Mouse (Mus musculus) retina, embryonic 14.5 days (tissue): ENCODE measurements around the gene B4galt1.

Source experiments
- DNase-seq: peaks from one replicate; pipeline ENCODE4 v3.0.0-alpha.2; 2015; ENCODE audit warnings: low spot score

Gene B4galt1

GRCm38 (mm10) chr4:40853565-40854386 lies at the start of gene B4galt1:
Gene B4galt1 (minus strand): TSS chr4:40854005.
- peak; percentile 99 for DNase-seq

- DNase-seq: no peak
Observed at GRCm38 (mm10) chr4:40900612-40901011, 46.8 kb upstream of the B4galt1 start.

- no peak for DNase-seq
Observed at GRCm38 (mm10) chr4:40900071-40900470, 46.3 kb upstream of the B4galt1 start.

- DNase-seq: no peak
Observed at GRCm38 (mm10) chr4:40899264-40899663, 45.5 kb upstream of the B4galt1 start.

- no peak for DNase-seq
Observed at GRCm38 (mm10) chr4:40898476-40899044, 44.8 kb upstream of the B4galt1 start.

- no peak for DNase-seq
Observed at GRCm38 (mm10) chr4:40895646-40896045, 41.8 kb upstream of the B4galt1 start.

GRCm38 (mm10) chr4:40895118-40895517 lies 41.3 kb upstream of the B4galt1 start:
- no peak for DNase-seq

- DNase-seq: no peak
Observed at GRCm38 (mm10) chr4:40891206-40891605, 37.4 kb upstream of the B4galt1 start.

- no peak for DNase-seq
Observed at GRCm38 (mm10) chr4:40889983-40890382, 36.2 kb upstream of the B4galt1 start.

- no peak for DNase-seq
Observed at GRCm38 (mm10) chr4:40889252-40889651, 35.4 kb upstream of the B4galt1 start.

GRCm38 (mm10) chr4:40888839-40889238 lies 35.0 kb upstream of the B4galt1 start:
- DNase-seq: no peak

- no peak for DNase-seq
Observed at GRCm38 (mm10) chr4:40885883-40886282, 32.1 kb upstream of the B4galt1 start.

GRCm38 (mm10) chr4:40885166-40885525 lies 31.3 kb upstream of the B4galt1 start:
- no peak for DNase-seq

- DNase-seq: no peak
Observed at GRCm38 (mm10) chr4:40884282-40885165, 30.7 kb upstream of the B4galt1 start.

GRCm38 (mm10) chr4:40883200-40883599 lies 29.4 kb upstream of the B4galt1 start:
- DNase-seq: no peak

- DNase-seq: no peak
Observed at GRCm38 (mm10) chr4:40877528-40877927, 23.7 kb upstream of the B4galt1 start.

GRCm38 (mm10) chr4:40876814-40877371 lies 23.1 kb upstream of the B4galt1 start:
- peak; percentile 19 for DNase-seq

- DNase-seq: no peak
Observed at GRCm38 (mm10) chr4:40875842-40876241, 22.0 kb upstream of the B4galt1 start.

- no peak for DNase-seq
Observed at GRCm38 (mm10) chr4:40874794-40875552, 21.2 kb upstream of the B4galt1 start.

GRCm38 (mm10) chr4:40874151-40874600 lies 20.4 kb upstream of the B4galt1 start:
- DNase-seq: no peak

GRCm38 (mm10) chr4:40873320-40873719 lies 19.5 kb upstream of the B4galt1 start:
- DNase-seq: no peak
